Mouse (Mus musculus): ENCODE measurements around the gene Zfp62. TPM values are rescaled to one million over a fixed set of nuclear protein-coding genes. Genes with fewer than 3 reads are reported as not detected.
"Not testable (repeated sequence)": the region's sequence is repeated elsewhere in the genome, so short reads cannot be mapped to it uniquely, and the experiment has no call there.

Gene Zfp62
- polyA plus RNA-seq (2015; fragmentation: Nextera tagmentation; extraction: Ambion mirVana): 11.1 and 11.7 TPM in 2 replicates

- Histone ChIP-seq H3K4me2 (ENCODE audit: low read depth, low read length) (peak within 1 kb of the TSS; percentile 96), H3K27me3 (ENCODE audit: control insufficient read depth, insufficient read depth, low read depth, low read length) (no peaks in the 10 kb centered on the region), H3K9me3 (replicated peaks; ENCODE audit: control insufficient read depth, low read length) (no peaks in the 10 kb centered on the region), H3K4me3 (ENCODE audit: low read depth, low read length) (peak within 1 kb of the TSS; percentile 77), H3K4me1 (ENCODE audit: control insufficient read depth, low read depth, low read length) (peaks cover 32% of the 10 kb centered on the region), H3K36me3 (ENCODE audit: control insufficient read depth, insufficient read depth) (no peaks in the 10 kb centered on the region), H3K9ac (ENCODE audit: low read depth, low read length) (peak within 1 kb of the TSS; percentile 86), H3K27ac (ENCODE audit: low read length) (peak within 1 kb of the TSS; percentile 98)
- peak; percentile 93 for ATAC-seq (ENCODE audit: low read depth)
- under 1% methylated on average over 45 of the region's 47 CpGs for WGBS (ENCODE audit: insufficient replicate concordance)
These were observed at the start of gene Zfp62 for GRCm38 (mm10) chr11:49203129-49203768. Gene Zfp62, plus strand, starts transcription at chr11:49203292.

GRCm38 (mm10) chr11:49154077-49154476 lies 49.0 kb upstream of the Zfp62 start, which contains the start of gene Olfr1394:
Gene Olfr1394, plus strand, starts transcription at chr11:49154377.
- H3K4me1 ChIP-seq (ENCODE audit: control insufficient read depth, low read depth, low read length): no peaks in the 10 kb centered on the region
- H3K4me2 ChIP-seq (ENCODE audit: low read depth, low read length): no peak within 1 kb of the TSS
- WGBS (ENCODE audit: insufficient replicate concordance): 65% methylated on average over 1 of the region's 1 CpGs
- no peaks in the 10 kb centered on the region for H3K36me3 ChIP-seq (ENCODE audit: control insufficient read depth, insufficient read depth)
- no peak within 1 kb of the TSS for H3K9ac ChIP-seq (ENCODE audit: low read depth, low read length)
- no peak within 1 kb of the TSS for H3K4me3 ChIP-seq (ENCODE audit: low read depth, low read length)
- H3K27ac ChIP-seq (ENCODE audit: low read length): no peak within 1 kb of the TSS
- H3K27me3 ChIP-seq (ENCODE audit: control insufficient read depth, insufficient read depth, low read depth, low read length): no peaks in the 10 kb centered on the region
- no peaks in the 10 kb centered on the region for H3K9me3 ChIP-seq (replicated peaks; ENCODE audit: control insufficient read depth, low read length)
- no peak for ATAC-seq (ENCODE audit: low read depth)

- ATAC-seq (ENCODE audit: low read depth): no peak
- Histone ChIP-seq H3K9me3 (replicated peaks; ENCODE audit: control insufficient read depth, low read length) (no peaks in the 10 kb centered on the region), H3K4me1 (ENCODE audit: control insufficient read depth, low read depth, low read length) (no peaks in the 10 kb centered on the region), H3K4me3 (ENCODE audit: low read depth, low read length) (no peak overlapping the region), H3K4me2 (ENCODE audit: low read depth, low read length) (no peak overlapping the region), H3K27ac (ENCODE audit: low read length) (no peak overlapping the region), H3K36me3 (ENCODE audit: control insufficient read depth, insufficient read depth) (no peaks in the 10 kb centered on the region), H3K9ac (ENCODE audit: low read depth, low read length) (no peak overlapping the region), H3K27me3 (ENCODE audit: control insufficient read depth, insufficient read depth, low read depth, low read length) (no peaks in the 10 kb centered on the region)
- WGBS (ENCODE audit: insufficient replicate concordance): 68% methylated on average over 2 of the region's 2 CpGs
These were observed 46.0 kb upstream of the Zfp62 start for GRCm38 (mm10) chr11:49156821-49157814.

- Histone ChIP-seq H3K27me3 (ENCODE audit: control insufficient read depth, insufficient read depth, low read depth, low read length) (peaks cover 8% of the 10 kb centered on the region), H3K9me3 (replicated peaks; ENCODE audit: control insufficient read depth, low read length) (no peaks in the 10 kb centered on the region), H3K27ac (ENCODE audit: low read length) (no peak overlapping the region), H3K4me2 (ENCODE audit: low read depth, low read length) (peak overlapping the region; percentile 28), H3K4me1 (ENCODE audit: control insufficient read depth, low read depth, low read length) (no peaks in the 10 kb centered on the region), H3K36me3 (ENCODE audit: control insufficient read depth, insufficient read depth) (no peaks in the 10 kb centered on the region), H3K9ac (ENCODE audit: low read depth, low read length) (peak overlapping the region; percentile 7; the same call in 1 of the 2 replicates), H3K4me3 (ENCODE audit: low read depth, low read length) (0 out of 2 replicates have a peak overlapping the region, but pooled peaks have one; percentile 11)
- WGBS (ENCODE audit: insufficient replicate concordance): 17% methylated on average over 50 of the region's 50 CpGs
- peak; percentile 35; the same call in 1 of the 2 replicates for ATAC-seq (ENCODE audit: low read depth)
These were observed 34.1 kb upstream of the Zfp62 start for GRCm38 (mm10) chr11:49168839-49169611.

- no peak overlapping the region for H3K4me2 ChIP-seq (ENCODE audit: low read depth, low read length)
- peaks cover 8% of the 10 kb centered on the region for H3K27me3 ChIP-seq (ENCODE audit: control insufficient read depth, insufficient read depth, low read depth, low read length)
- 29% methylated on average over 4 of the region's 4 CpGs for WGBS (ENCODE audit: insufficient replicate concordance)
- H3K27ac ChIP-seq (ENCODE audit: low read length): no peak overlapping the region
- H3K36me3 ChIP-seq (ENCODE audit: control insufficient read depth, insufficient read depth): no peaks in the 10 kb centered on the region
- H3K4me3 ChIP-seq (ENCODE audit: low read depth, low read length): no peak overlapping the region
- no peak overlapping the region for H3K9ac ChIP-seq (ENCODE audit: low read depth, low read length)
- no peaks in the 10 kb centered on the region for H3K9me3 ChIP-seq (replicated peaks; ENCODE audit: control insufficient read depth, low read length)
- no peak for ATAC-seq (ENCODE audit: low read depth)
- H3K4me1 ChIP-seq (ENCODE audit: control insufficient read depth, low read depth, low read length): no peaks in the 10 kb centered on the region
These were observed 32.5 kb upstream of the Zfp62 start for GRCm38 (mm10) chr11:49170576-49170975.

DNA sequence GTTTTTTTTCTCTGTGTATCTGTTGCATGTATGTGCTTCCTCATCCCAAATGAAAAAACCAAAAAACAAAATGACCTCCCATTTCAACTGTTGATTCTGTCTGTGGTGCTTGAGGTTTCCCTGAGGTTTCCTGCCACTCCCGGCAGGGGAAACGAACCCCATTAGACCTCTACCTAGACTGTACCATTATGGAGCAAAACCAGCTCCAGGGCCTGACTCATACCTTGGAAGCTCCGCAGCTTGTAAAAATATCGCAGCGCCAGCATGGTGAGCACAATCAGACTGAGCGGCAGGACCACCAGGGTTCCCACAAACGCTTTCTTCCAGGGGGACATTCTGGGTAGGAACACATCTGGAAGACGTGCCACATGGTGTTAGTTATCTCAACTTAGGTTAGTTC lies 27.7 kb upstream of the Zfp62 start:
- Histone ChIP-seq H3K9me3 (replicated peaks; ENCODE audit: control insufficient read depth, low read length) (no peaks in the 10 kb centered on the region), H3K27ac (ENCODE audit: low read length) (no peak overlapping the region), H3K9ac (ENCODE audit: low read depth, low read length) (no peak overlapping the region), H3K36me3 (ENCODE audit: control insufficient read depth, insufficient read depth) (no peaks in the 10 kb centered on the region), H3K4me1 (ENCODE audit: control insufficient read depth, low read depth, low read length) (no peaks in the 10 kb centered on the region), H3K4me3 (ENCODE audit: low read depth, low read length) (no peak overlapping the region), H3K4me2 (ENCODE audit: low read depth, low read length) (no peak overlapping the region), H3K27me3 (ENCODE audit: control insufficient read depth, insufficient read depth, low read depth, low read length) (no peaks in the 10 kb centered on the region)
- 21% methylated on average over 8 of the region's 8 CpGs for WGBS (ENCODE audit: insufficient replicate concordance)
- no peak for ATAC-seq (ENCODE audit: low read depth)

- H3K9me3 ChIP-seq (replicated peaks; ENCODE audit: control insufficient read depth, low read length); H3K9ac ChIP-seq (ENCODE audit: low read depth, low read length); H3K27me3 ChIP-seq (ENCODE audit: control insufficient read depth, insufficient read depth, low read depth, low read length); H3K36me3 ChIP-seq (ENCODE audit: control insufficient read depth, insufficient read depth); ATAC-seq (ENCODE audit: low read depth); H3K4me1 ChIP-seq (ENCODE audit: control insufficient read depth, low read depth, low read length); H3K4me3 ChIP-seq (ENCODE audit: low read depth, low read length); H3K4me2 ChIP-seq (ENCODE audit: low read depth, low read length); H3K27ac ChIP-seq (ENCODE audit: low read length): not testable (repeated sequence)
- 57% methylated on average over 4 of the region's 4 CpGs for WGBS (ENCODE audit: insufficient replicate concordance)
These were observed 26.9 kb upstream of the Zfp62 start for GRCm38 (mm10) chr11:49176047-49176779.

DNA sequence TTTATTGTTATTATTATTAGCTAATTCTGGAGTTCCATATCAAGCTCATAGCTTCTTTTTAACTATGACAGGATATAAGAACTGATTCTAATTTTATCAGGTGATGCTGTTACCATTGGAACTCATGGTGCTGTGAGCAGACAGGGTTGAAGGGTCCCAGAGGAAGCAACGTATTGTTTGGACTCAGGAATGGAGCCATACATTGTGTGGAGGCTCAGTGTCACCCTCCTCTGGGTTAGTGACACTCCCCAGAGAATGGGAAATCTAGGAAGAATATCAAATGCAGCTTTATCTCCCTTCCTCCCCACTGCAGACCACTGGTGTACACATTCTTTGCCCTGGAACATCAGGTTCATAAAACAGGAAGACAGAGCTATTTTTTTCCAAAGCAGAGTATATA lies 19.9 kb upstream of the Zfp62 start:
- WGBS (ENCODE audit: insufficient replicate concordance): 50% methylated on average over 1 of the region's 1 CpGs
- no peak overlapping the region for H3K9ac ChIP-seq (ENCODE audit: low read depth, low read length)
- H3K9me3 ChIP-seq (replicated peaks; ENCODE audit: control insufficient read depth, low read length): no peaks in the 10 kb centered on the region

More for the DNA sequence above, 19.9 kb upstream of the Zfp62 start:
- H3K4me3 ChIP-seq (ENCODE audit: low read depth, low read length): no peak overlapping the region
- H3K36me3 ChIP-seq (ENCODE audit: control insufficient read depth, insufficient read depth): no peaks in the 10 kb centered on the region
- no peaks in the 10 kb centered on the region for H3K27me3 ChIP-seq (ENCODE audit: control insufficient read depth, insufficient read depth, low read depth, low read length)
- no peak for ATAC-seq (ENCODE audit: low read depth)
- H3K4me1 ChIP-seq (ENCODE audit: control insufficient read depth, low read depth, low read length): no peaks in the 10 kb centered on the region
- no peak overlapping the region for H3K27ac ChIP-seq (ENCODE audit: low read length)
- no peak overlapping the region for H3K4me2 ChIP-seq (ENCODE audit: low read depth, low read length)

Measured in liver, embryonic 16.5 days (tissue).